Mouse (Mus musculus) hindbrain, embryonic 13.5 days (tissue): ENCODE measurements at regions not wholly inside any gene's neighbourhood (a gene's known extent, or its start where the extent isn't known, plus 50 kb on each side); places are given as distances from the start of the nearest gene placed in this dataset.

Source experiments
- ATAC-seq: fragments of 200-750 bp; cut with Nextera tagmentation; 2 replicates; pipeline ENCODE4 v1.8.0; 2017; ENCODE audit warnings: moderate TSS enrichment; ENCODE audit not compliant: low FRiP score
- H3K27ac ChIP-seq: fragments of 300-500 bp; sonication (generic); 2 replicates; pipeline ENCODE4 v1.5.1; 2015; ENCODE audit warnings: inconsistent platforms, mild to moderate bottlenecking, moderate library complexity
- H3K27me3 ChIP-seq: fragments of 300-500 bp; sonication (generic); 2 replicates; pipeline ENCODE4 v1.6.1; 2015; ENCODE audit warnings: mild to moderate bottlenecking, inconsistent platforms
- H3K36me3 ChIP-seq: fragments of 300-500 bp; sonication (generic); 2 replicates; pipeline ENCODE4 v1.6.1; 2015; ENCODE audit warnings: mild to moderate bottlenecking, inconsistent platforms
- H3K4me1 ChIP-seq: fragments of 300-500 bp; sonication (generic); replicated peaks from 2 replicates; pipeline ENCODE4 v1.6.1; 2015; ENCODE audit warnings: inconsistent platforms
- H3K4me2 ChIP-seq: fragments of 300-500 bp; sonication (generic); 2 replicates; pipeline ENCODE4 v1.6.1; 2015; ENCODE audit warnings: inconsistent platforms, mild to moderate bottlenecking, moderate library complexity
- H3K4me3 ChIP-seq: fragments of 300-500 bp; sonication (generic); 2 replicates; pipeline ENCODE4 v1.5.1; 2015; ENCODE audit warnings: mild to moderate bottlenecking, inconsistent platforms
- H3K9ac ChIP-seq: fragments of 300-500 bp; sonication (generic); 2 replicates; pipeline ENCODE4 v1.6.1; 2015; ENCODE audit warnings: mild to moderate bottlenecking, inconsistent platforms
- H3K9me3 ChIP-seq: fragments of 300-500 bp; sonication (generic); 2 replicates; pipeline ENCODE4 v1.6.1; 2016; ENCODE audit warnings: inconsistent platforms
- WGBS: fragments of 180-500 bp; shearing (Covaris S2); methylation state at CpG from one replicate; pipeline ENCODE4 v1.1.7; 2015; 5-methylcytosine and 5-hydroxymethylcytosine counted together

DNA sequence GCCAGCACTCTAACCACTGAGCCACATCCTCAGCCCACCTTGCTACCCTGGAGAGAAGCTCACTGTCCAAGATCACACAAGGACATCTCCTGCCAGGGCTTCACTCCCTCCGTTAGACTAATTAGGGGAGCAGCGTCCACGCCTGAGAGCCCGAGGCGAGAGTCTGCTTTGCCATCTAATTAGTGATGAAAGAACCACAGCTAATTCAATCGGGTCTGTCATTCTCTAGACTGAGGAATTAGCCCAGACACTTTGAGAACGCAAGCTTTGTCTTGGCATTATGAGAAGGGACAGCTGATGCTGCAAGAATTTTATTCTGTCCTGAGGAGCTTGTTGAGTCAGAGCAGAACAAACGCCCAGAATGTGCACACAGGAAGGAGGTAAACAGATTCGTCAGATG is 200.5 kb upstream of the Zc3h12c start:
- Histone ChIP-seq H3K27me3 (no peaks in the 10 kb centered on the region), H3K4me1 (peaks cover 12% of the 10 kb centered on the region), H3K4me3 (no peak overlapping the region), H3K36me3 (no peaks in the 10 kb centered on the region), H3K9me3 (no peaks in the 10 kb centered on the region), H3K27ac (peak overlapping the region; percentile 58; the same call in 1 of the 2 replicates), H3K4me2 (0 out of 2 replicates have a peak overlapping the region, but pooled peaks have one; percentile 1), H3K9ac (no peak overlapping the region)
- ATAC-seq, result peak; percentile 32; the same call in 1 of the 2 replicates
- 28% methylated on average over 9 of the region's 9 CpGs for WGBS

DNA sequence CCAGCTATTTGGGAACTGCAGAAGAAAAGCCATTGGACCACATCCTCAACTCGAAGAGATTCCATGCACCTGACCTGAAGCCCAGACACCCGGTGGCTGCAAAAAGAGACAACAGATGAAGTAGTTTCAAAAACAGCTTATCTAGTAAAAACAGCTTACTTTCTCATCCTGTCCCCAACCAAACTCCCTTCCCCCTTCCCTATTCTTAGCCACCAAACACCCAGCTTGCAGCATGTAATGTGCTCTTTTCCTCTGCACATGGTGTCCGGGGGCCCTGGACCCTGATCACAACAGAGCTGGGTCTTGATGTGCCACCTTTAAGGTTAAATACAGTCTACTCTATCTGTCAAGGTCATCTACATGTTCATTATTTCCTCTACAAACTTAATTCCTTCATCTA is 199.7 kb upstream of the Zc3h12c start:
- Histone ChIP-seq H3K27me3 (no peaks in the 10 kb centered on the region), H3K4me3 (no peak overlapping the region), H3K9me3 (no peaks in the 10 kb centered on the region), H3K9ac (no peak overlapping the region), H3K27ac (no peak overlapping the region), H3K4me1 (peaks cover 12% of the 10 kb centered on the region), H3K36me3 (no peaks in the 10 kb centered on the region), H3K4me2 (no peak overlapping the region)
- 90% methylated on average over 3 of the region's 3 CpGs for WGBS
- no peak for ATAC-seq

DNA sequence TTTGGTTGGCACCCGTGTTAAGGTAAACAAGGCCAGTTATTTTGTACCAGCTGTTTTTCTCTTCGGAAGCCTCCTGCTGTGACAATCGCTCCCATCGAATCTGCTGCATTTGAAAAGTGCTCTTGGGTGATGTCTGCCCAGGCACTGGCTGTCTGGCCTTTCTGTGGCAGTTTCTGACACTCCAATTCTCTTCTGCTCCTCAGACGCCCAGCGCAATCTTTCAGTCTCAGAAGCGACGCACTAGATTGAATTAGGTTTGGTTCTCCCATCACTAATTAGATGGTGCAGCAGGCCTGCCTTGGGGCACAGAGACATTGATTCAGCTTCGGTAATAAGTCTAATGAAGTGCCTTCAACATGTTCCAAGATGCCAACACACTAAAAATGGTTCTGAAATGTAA is 197.7 kb upstream of the Zc3h12c start:
- H3K27ac ChIP-seq, result no peak overlapping the region
- H3K4me3 ChIP-seq, result no peak overlapping the region
- H3K4me1 ChIP-seq, result peaks cover 12% of the 10 kb centered on the region
- H3K4me2 ChIP-seq, result no peak overlapping the region
- H3K9ac ChIP-seq, result no peak overlapping the region
- 49% methylated on average over 9 of the region's 9 CpGs for WGBS
- no peaks in the 10 kb centered on the region for H3K27me3 ChIP-seq
- no peaks in the 10 kb centered on the region for H3K9me3 ChIP-seq
- no peaks in the 10 kb centered on the region for H3K36me3 ChIP-seq
- no peak; the same call in 1 of the 2 replicates for ATAC-seq

DNA sequence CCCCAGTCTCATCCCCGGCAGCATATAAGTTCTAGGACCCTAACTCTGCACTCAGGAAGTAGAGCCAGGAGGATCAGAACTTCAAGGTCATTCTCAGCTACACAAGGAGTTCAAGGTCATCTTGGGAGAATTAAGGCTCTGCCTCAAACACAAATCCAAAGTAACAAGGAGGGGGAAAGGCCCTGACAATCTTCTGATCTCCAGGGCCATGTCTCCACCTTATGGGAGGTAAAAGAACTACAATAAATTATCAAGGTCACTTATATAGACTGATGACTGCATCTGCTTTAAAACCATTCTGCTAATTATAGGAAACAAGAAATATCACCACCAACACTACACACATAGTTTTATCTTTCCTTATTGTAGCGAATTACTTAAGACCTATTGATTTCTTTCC is 193.2 kb upstream of the Zc3h12c start:
- 89% methylated on average over 2 of the region's 2 CpGs for WGBS
- H3K4me2 ChIP-seq, result no peak overlapping the region
- no peaks in the 10 kb centered on the region for H3K36me3 ChIP-seq
- ATAC-seq, result no peak
- H3K4me1 ChIP-seq, result peaks cover 10% of the 10 kb centered on the region; the same call in 1 of the 2 replicates
- no peaks in the 10 kb centered on the region for H3K9me3 ChIP-seq
- H3K27me3 ChIP-seq, result no peaks in the 10 kb centered on the region
- H3K4me3 ChIP-seq, result no peak overlapping the region
- no peak overlapping the region for H3K27ac ChIP-seq
- no peak overlapping the region for H3K9ac ChIP-seq

- Histone ChIP-seq H3K27me3 (no peaks in the 10 kb centered on the region), H3K4me1 (peaks cover 6% of the 10 kb centered on the region; the same call in 1 of the 2 replicates), H3K4me2 (no peak overlapping the region), H3K36me3 (no peaks in the 10 kb centered on the region), H3K4me3 (no peak overlapping the region), H3K27ac (no peak overlapping the region), H3K9ac (no peak overlapping the region), H3K9me3 (no peaks in the 10 kb centered on the region)
- WGBS, result 66% methylated on average over 3 of the region's 3 CpGs
- no peak for ATAC-seq
Measured at GRCm38 (mm10) chr9:52359416-52359815, 191.0 kb upstream of the Zc3h12c start.

DNA sequence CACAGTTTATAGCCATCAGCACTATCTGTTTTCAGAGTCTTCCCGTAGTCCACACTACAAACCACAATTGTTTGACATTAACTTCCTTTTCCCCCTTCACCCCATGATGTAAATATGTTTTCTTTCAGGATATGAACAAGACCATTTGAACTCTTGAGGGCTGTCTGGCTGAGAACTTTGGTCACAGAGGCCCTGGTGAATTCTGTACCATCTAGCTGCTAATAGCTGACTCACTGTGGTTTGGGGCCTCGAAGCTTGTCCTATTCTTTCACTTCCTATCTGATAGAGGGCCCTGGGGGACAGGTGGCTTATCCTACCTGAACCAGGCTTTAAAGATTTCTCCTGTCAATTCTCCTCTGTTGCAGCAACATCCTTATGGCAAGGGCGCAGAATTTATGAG is 188.2 kb upstream of the Zc3h12c start:
- Histone ChIP-seq H3K9me3 (no peaks in the 10 kb centered on the region), H3K36me3 (no peaks in the 10 kb centered on the region), H3K4me1 (peaks cover 6% of the 10 kb centered on the region; the same call in 1 of the 2 replicates), H3K27ac (no peak overlapping the region), H3K27me3 (no peaks in the 10 kb centered on the region), H3K9ac (no peak overlapping the region), H3K4me2 (no peak overlapping the region), H3K4me3 (no peak overlapping the region)
- WGBS, result 88% methylated on average over 3 of the region's 3 CpGs
- ATAC-seq, result no peak

- no peak overlapping the region for H3K4me2 ChIP-seq
- H3K4me1 ChIP-seq, result peaks cover 6% of the 10 kb centered on the region; the same call in 1 of the 2 replicates
- no peak for ATAC-seq
- WGBS, result 79% methylated on average over 10 of the region's 10 CpGs
- no peaks in the 10 kb centered on the region for H3K36me3 ChIP-seq
- no peak overlapping the region for H3K9ac ChIP-seq
- H3K9me3 ChIP-seq, result no peaks in the 10 kb centered on the region
- H3K27ac ChIP-seq, result no peak overlapping the region
- H3K4me3 ChIP-seq, result no peak overlapping the region
- no peaks in the 10 kb centered on the region for H3K27me3 ChIP-seq
Measured at GRCm38 (mm10) chr9:52355187-52355982, 187.0 kb upstream of the Zc3h12c start.

DNA sequence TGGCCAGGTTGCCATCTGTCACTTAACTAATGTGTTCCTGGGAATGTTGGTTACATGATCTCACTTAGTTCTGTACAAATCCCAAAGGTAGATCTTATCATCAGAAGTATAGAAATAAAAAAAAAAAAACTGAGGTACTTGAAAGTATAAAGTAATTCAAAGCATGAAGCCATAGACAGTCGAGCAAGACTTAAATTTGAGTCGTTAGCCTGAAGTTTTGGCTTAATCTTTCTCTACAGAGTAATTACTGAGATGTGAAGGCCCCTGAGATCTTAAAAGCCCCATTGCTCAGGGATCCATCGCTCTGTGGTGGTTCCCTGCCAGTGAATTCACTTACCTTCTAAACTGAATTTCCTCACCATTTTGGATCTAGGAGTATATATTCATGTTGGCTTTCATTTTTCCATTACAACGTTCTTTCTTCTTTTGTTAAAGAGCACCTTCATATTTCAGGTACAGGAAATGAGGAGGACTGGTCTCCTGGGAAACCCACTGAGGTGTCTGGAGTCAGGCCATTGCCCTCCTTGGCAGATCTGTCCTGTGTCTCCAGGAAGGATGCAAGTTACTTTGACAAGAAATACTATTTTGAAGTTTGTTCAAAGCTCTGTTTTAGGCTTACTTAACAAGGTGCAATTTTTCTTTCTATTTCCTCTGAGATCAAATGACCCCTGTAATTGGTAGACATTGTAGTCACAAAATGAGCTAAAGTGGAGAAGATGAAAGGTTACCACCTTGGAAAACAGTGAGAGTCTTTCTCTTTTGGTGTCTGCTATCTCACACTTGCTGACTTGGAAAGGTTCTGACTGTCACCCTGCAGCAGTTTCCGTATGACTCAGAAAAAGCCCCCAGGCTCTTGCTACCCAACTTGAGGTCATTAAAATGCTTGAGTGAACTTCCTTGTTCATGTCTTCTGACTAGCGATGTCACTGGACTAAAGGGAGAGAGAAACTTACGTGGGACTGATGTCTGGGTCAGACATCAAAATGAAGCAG is 180.5 kb upstream of the Zc3h12c start:
- no peak overlapping the region for H3K4me3 ChIP-seq
- H3K36me3 ChIP-seq, result no peaks in the 10 kb centered on the region
- no peaks in the 10 kb centered on the region for H3K27me3 ChIP-seq
- ATAC-seq, result no peak
- 83% methylated on average over 7 of the region's 7 CpGs for WGBS
- no peak overlapping the region for H3K9ac ChIP-seq
- H3K9me3 ChIP-seq, result no peaks in the 10 kb centered on the region
- no peak overlapping the region for H3K4me2 ChIP-seq
- H3K4me1 ChIP-seq, result no peaks in the 10 kb centered on the region
- H3K27ac ChIP-seq, result no peak overlapping the region

- Histone ChIP-seq H3K4me3 (no peak overlapping the region), H3K36me3 (no peaks in the 10 kb centered on the region), H3K4me2 (no peak overlapping the region), H3K9ac (no peak overlapping the region), H3K27me3 (no peaks in the 10 kb centered on the region), H3K9me3 (no peaks in the 10 kb centered on the region), H3K4me1 (no peaks in the 10 kb centered on the region), H3K27ac (no peak overlapping the region)
- 89% methylated on average over 2 of the region's 2 CpGs for WGBS
- no peak for ATAC-seq
Measured at GRCm38 (mm10) chr9:52344177-52344877, 176.0 kb upstream of the Zc3h12c start.

GRCm38 (mm10) chr9:52341029-52341428 is 172.7 kb upstream of the Zc3h12c start:
- Histone ChIP-seq H3K36me3 (no peaks in the 10 kb centered on the region), H3K4me1 (no peaks in the 10 kb centered on the region), H3K27me3 (no peaks in the 10 kb centered on the region), H3K9me3 (no peaks in the 10 kb centered on the region), H3K4me3 (no peak overlapping the region), H3K9ac (no peak overlapping the region), H3K27ac (no peak overlapping the region), H3K4me2 (no peak overlapping the region)
- no peak for ATAC-seq
- 74% methylated on average over 2 of the region's 2 CpGs for WGBS

DNA sequence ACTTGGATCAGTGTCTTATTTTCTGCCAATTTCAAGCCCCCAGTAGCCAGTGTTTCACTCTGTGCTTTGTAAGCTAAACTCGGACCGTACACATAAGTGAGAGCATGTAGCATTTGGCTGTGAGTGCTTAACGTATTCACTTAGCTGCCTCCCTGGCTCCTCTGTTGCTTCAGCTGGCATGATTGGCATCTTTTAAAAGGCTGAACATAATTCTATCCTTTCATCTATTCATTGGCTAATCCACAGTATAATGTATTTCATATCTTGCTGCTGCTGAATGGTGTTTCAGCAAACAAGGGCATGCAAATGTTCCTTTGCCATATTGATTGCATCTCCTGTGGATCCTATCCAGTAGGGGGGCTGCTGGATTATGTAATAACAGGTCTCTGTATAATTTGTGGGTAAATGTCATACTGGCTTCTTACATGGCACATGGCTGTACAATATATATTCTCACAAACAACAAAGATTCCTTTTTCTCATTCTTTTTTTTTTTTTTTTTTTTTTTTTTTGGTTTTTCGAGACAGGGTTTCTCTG is 169.5 kb upstream of the Zc3h12c start:
- Histone ChIP-seq H3K4me2 (no peak overlapping the region), H3K9me3 (no peaks in the 10 kb centered on the region), H3K27ac (no peak overlapping the region), H3K4me1 (no peaks in the 10 kb centered on the region), H3K4me3 (no peak overlapping the region), H3K36me3 (no peaks in the 10 kb centered on the region), H3K9ac (no peak overlapping the region), H3K27me3 (no peaks in the 10 kb centered on the region)
- ATAC-seq, result no peak
- 67% methylated on average over 4 of the region's 4 CpGs for WGBS

GRCm38 (mm10) chr9:52334767-52335166 is 166.4 kb upstream of the Zc3h12c start:
- no peak overlapping the region for H3K4me2 ChIP-seq
- 94% methylated on average over 3 of the region's 3 CpGs for WGBS

More at GRCm38 (mm10) chr9:52334767-52335166, 166.4 kb upstream of the Zc3h12c start:
- no peak for ATAC-seq
- no peaks in the 10 kb centered on the region for H3K9me3 ChIP-seq
- H3K4me1 ChIP-seq, result no peaks in the 10 kb centered on the region
- H3K9ac ChIP-seq, result no peak overlapping the region
- no peaks in the 10 kb centered on the region for H3K27me3 ChIP-seq
- no peak overlapping the region for H3K4me3 ChIP-seq
- no peaks in the 10 kb centered on the region for H3K36me3 ChIP-seq
- no peak overlapping the region for H3K27ac ChIP-seq
